Mouse (Mus musculus): ENCODE data around the gene Gbp9. TPM values are rescaled to one million over a fixed set of nuclear protein-coding genes. Genes with fewer than 3 reads are reported as not detected.
"Not testable (repeated sequence)": the region's sequence is repeated elsewhere in the genome, so short reads cannot be mapped to it uniquely, and the experiment has no call there.

The Gbp9 gene
- polyA plus RNA-seq (2016; fragmentation: Nextera tagmentation; extraction: Ambion mirVana): 1.4 and 1.9 TPM in 2 replicates

GRCm38 (mm10) chr5:105139409-105140088 lies at the start of gene Gbp9, which contains the start of the genes Gbp8 and Gbp4:
Gbp9 (minus strand) TSS chr5:105139539.
Gbp8 (minus strand) TSS chr5:105139540.
Gbp4 (minus strand) TSS chr5:105139586.
- not testable (repeated sequence) for H3K27ac ChIP-seq; H3K4me2 ChIP-seq (replicated peaks); H3K4me1 ChIP-seq; H3K36me3 ChIP-seq; H3K27me3 ChIP-seq; H3K9ac ChIP-seq; H3K9me3 ChIP-seq; ATAC-seq (ENCODE audit: insufficient number of reproducible peaks, insufficient read depth, low FRiP score, low TSS enrichment); H3K4me3 ChIP-seq
- WGBS: 15% methylated on average over 2 of the region's 2 CpGs

- Histone ChIP-seq H3K4me3 (no peak overlapping the region), H3K27ac (no peak overlapping the region), H3K4me1 (no peaks in the 10 kb centered on the region), H3K36me3 (no peaks in the 10 kb centered on the region), H3K4me2 (replicated peaks) (no peak overlapping the region), H3K9ac (no peak overlapping the region), H3K27me3 (no peaks in the 10 kb centered on the region), H3K9me3 (no peaks in the 10 kb centered on the region)
- no peak for ATAC-seq (ENCODE audit: insufficient number of reproducible peaks, insufficient read depth, low FRiP score, low TSS enrichment)
Observed at GRCm38 (mm10) chr5:105181446-105181845, 42.1 kb upstream of the Gbp9 start.

GRCm38 (mm10) chr5:105156582-105156981 lies 17.2 kb upstream of the Gbp9 start:
- H3K4me2 ChIP-seq (replicated peaks): no peak overlapping the region
- no peak overlapping the region for H3K9ac ChIP-seq
- 86% methylated on average over 5 of the region's 5 CpGs for WGBS
- H3K27me3 ChIP-seq: no peaks in the 10 kb centered on the region
- no peak overlapping the region for H3K27ac ChIP-seq
- no peaks in the 10 kb centered on the region for H3K36me3 ChIP-seq
- ATAC-seq (ENCODE audit: insufficient number of reproducible peaks, insufficient read depth, low FRiP score, low TSS enrichment): no peak
- H3K4me1 ChIP-seq: no peaks in the 10 kb centered on the region
- H3K9me3 ChIP-seq: no peaks in the 10 kb centered on the region
- H3K4me3 ChIP-seq: no peak overlapping the region

- H3K4me3 ChIP-seq: no peak overlapping the region
- H3K36me3 ChIP-seq: no peaks in the 10 kb centered on the region
- H3K9ac ChIP-seq: no peak overlapping the region
- no peak for ATAC-seq (ENCODE audit: insufficient number of reproducible peaks, insufficient read depth, low FRiP score, low TSS enrichment)
- H3K9me3 ChIP-seq: no peaks in the 10 kb centered on the region
- H3K27ac ChIP-seq: no peak overlapping the region
- no peak overlapping the region for H3K4me2 ChIP-seq (replicated peaks)
- no peaks in the 10 kb centered on the region for H3K4me1 ChIP-seq
- H3K27me3 ChIP-seq: no peaks in the 10 kb centered on the region
Observed at GRCm38 (mm10) chr5:105154049-105154448, 14.7 kb upstream of the Gbp9 start.

- not testable (repeated sequence) for H3K9me3 ChIP-seq; H3K4me2 ChIP-seq (replicated peaks); H3K36me3 ChIP-seq; H3K4me1 ChIP-seq; H3K9ac ChIP-seq; H3K4me3 ChIP-seq; H3K27me3 ChIP-seq; ATAC-seq (ENCODE audit: insufficient number of reproducible peaks, insufficient read depth, low FRiP score, low TSS enrichment); H3K27ac ChIP-seq
- WGBS: 72% methylated on average over 2 of the region's 2 CpGs
Observed at GRCm38 (mm10) chr5:105148062-105148461, 8.7 kb upstream of the Gbp9 start.

- no peak overlapping the region for H3K9ac ChIP-seq
- H3K36me3 ChIP-seq: no peaks in the 10 kb centered on the region
- H3K4me1 ChIP-seq: no peaks in the 10 kb centered on the region
- ATAC-seq (ENCODE audit: insufficient number of reproducible peaks, insufficient read depth, low FRiP score, low TSS enrichment): no peak
- no peak overlapping the region for H3K4me3 ChIP-seq
- H3K4me2 ChIP-seq (replicated peaks): no peak overlapping the region
- no peaks in the 10 kb centered on the region for H3K27me3 ChIP-seq
- no peak overlapping the region for H3K27ac ChIP-seq
- no peaks in the 10 kb centered on the region for H3K9me3 ChIP-seq
Observed at GRCm38 (mm10) chr5:105146447-105146846, 7.1 kb upstream of the Gbp9 start.

- not testable (repeated sequence) for H3K27me3 ChIP-seq; ATAC-seq (ENCODE audit: insufficient number of reproducible peaks, insufficient read depth, low FRiP score, low TSS enrichment)
Observed at GRCm38 (mm10) chr5:105145731-105146130, 6.4 kb upstream of the Gbp9 start.

GRCm38 (mm10) chr5:105140089-105140810 lies 911 bp upstream of the Gbp9 start:
- 65% methylated on average over 2 of the region's 2 CpGs for WGBS

More at GRCm38 (mm10) chr5:105145731-105146130, 6.4 kb upstream of the Gbp9 start:
- H3K9me3 ChIP-seq; H3K4me2 ChIP-seq (replicated peaks); H3K9ac ChIP-seq; H3K27ac ChIP-seq; H3K36me3 ChIP-seq; H3K4me3 ChIP-seq; H3K4me1 ChIP-seq: not testable (repeated sequence)
- WGBS: 48% methylated on average over 3 of the region's 3 CpGs

GRCm38 (mm10) chr5:105138906-105139305 lies 433 bp downstream of the Gbp9 start:
- H3K27me3 ChIP-seq: no peaks in the 10 kb centered on the region
- H3K4me1 ChIP-seq: no peaks in the 10 kb centered on the region
- no peak overlapping the region for H3K4me3 ChIP-seq
- no peak for ATAC-seq (ENCODE audit: insufficient number of reproducible peaks, insufficient read depth, low FRiP score, low TSS enrichment)
- H3K4me2 ChIP-seq (replicated peaks): no peak overlapping the region
- H3K9ac ChIP-seq: no peak overlapping the region
- H3K9me3 ChIP-seq: no peaks in the 10 kb centered on the region
- no peak overlapping the region for H3K27ac ChIP-seq
- H3K36me3 ChIP-seq: no peaks in the 10 kb centered on the region
- 74% methylated on average over 1 of the region's 1 CpGs for WGBS

More at GRCm38 (mm10) chr5:105140089-105140810, 911 bp upstream of the Gbp9 start:
- not testable (repeated sequence) for H3K4me1 ChIP-seq; H3K9me3 ChIP-seq; H3K27me3 ChIP-seq; ATAC-seq (ENCODE audit: insufficient number of reproducible peaks, insufficient read depth, low FRiP score, low TSS enrichment); H3K4me3 ChIP-seq; H3K27ac ChIP-seq; H3K36me3 ChIP-seq; H3K4me2 ChIP-seq (replicated peaks); H3K9ac ChIP-seq

- not testable (repeated sequence) for H3K27ac ChIP-seq
- 89% methylated on average over 3 of the region's 3 CpGs for WGBS
Observed at GRCm38 (mm10) chr5:105136706-105137304, 2.5 kb downstream of the Gbp9 start.

GRCm38 (mm10) chr5:105121731-105122130 lies 17.6 kb downstream of the Gbp9 start:
- 81% methylated on average over 6 of the region's 6 CpGs for WGBS
- ATAC-seq (ENCODE audit: insufficient number of reproducible peaks, insufficient read depth, low FRiP score, low TSS enrichment); H3K4me2 ChIP-seq (replicated peaks); H3K9ac ChIP-seq; H3K4me1 ChIP-seq; H3K27me3 ChIP-seq; H3K27ac ChIP-seq; H3K4me3 ChIP-seq; H3K36me3 ChIP-seq; H3K9me3 ChIP-seq: not testable (repeated sequence)

More at GRCm38 (mm10) chr5:105136706-105137304, 2.5 kb downstream of the Gbp9 start:
- H3K9ac ChIP-seq; H3K4me3 ChIP-seq; ATAC-seq (ENCODE audit: insufficient number of reproducible peaks, insufficient read depth, low FRiP score, low TSS enrichment); H3K27me3 ChIP-seq; H3K4me2 ChIP-seq (replicated peaks); H3K4me1 ChIP-seq; H3K36me3 ChIP-seq; H3K9me3 ChIP-seq: not testable (repeated sequence)

- no peaks in the 10 kb centered on the region for H3K9me3 ChIP-seq
- WGBS: 81% methylated on average over 2 of the region's 2 CpGs
- no peak overlapping the region for H3K4me3 ChIP-seq
- H3K4me1 ChIP-seq: no peaks in the 10 kb centered on the region
- H3K4me2 ChIP-seq (replicated peaks): no peak overlapping the region
- no peaks in the 10 kb centered on the region for H3K27me3 ChIP-seq
- ATAC-seq (ENCODE audit: insufficient number of reproducible peaks, insufficient read depth, low FRiP score, low TSS enrichment): no peak
- no peak overlapping the region for H3K27ac ChIP-seq
- H3K36me3 ChIP-seq: no peaks in the 10 kb centered on the region
- no peak overlapping the region for H3K9ac ChIP-seq
Observed at GRCm38 (mm10) chr5:105115740-105116139, 23.6 kb downstream of the Gbp9 start.

Measured in embryonic facial prominence, embryonic 12.5 days (tissue).